Mouse (Mus musculus): Measurements from ENCODE around the gene Tex2.

GRCm38 (mm10) chr11:106502631-106503424 lies 110.4 kb downstream of the Tex2 start:
- TF ChIP-seq CTCF (IDR thresholded peaks at IDR 0.05; ENCODE audit: extremely low read depth, insufficient read depth, insufficient read length, insufficient replicate concordance) = no peak
- TF ChIP-seq POLR2A (IDR thresholded peaks at IDR 0.05; ENCODE audit: low read depth, low read length) = no peak
